Mouse (Mus musculus): ENCODE measurements around the gene Ogg1.

- TF ChIP-seq GATA1 (IDR thresholded peaks at IDR 0.05; ENCODE audit: low read length), result no peak
- TF ChIP-seq TAL1 (IDR thresholded peaks at IDR 0.05; ENCODE audit: low read length), result no peak
Observed at GRCm38 (mm10) chr6:113282969-113283368, 43.8 kb upstream of the Ogg1 start.
